Mouse (Mus musculus) embryonic facial prominence, embryonic 12.5 days (tissue): ENCODE results near the gene Sufu. TPM values are rescaled to one million over a fixed set of nuclear protein-coding genes. Genes with fewer than 3 reads are reported as not detected.

Experiments used
- ATAC-seq: fragments of 200-750 bp; cut with Nextera tagmentation; 2 replicates; pipeline ENCODE4 v1.8.0; 2017; ENCODE audit not compliant: insufficient number of reproducible peaks, insufficient read depth, low FRiP score, low TSS enrichment
- H3K27ac ChIP-seq: fragments of 300-500 bp; sonication (generic); 2 replicates; pipeline ENCODE4 v1.5.1; 2016; ENCODE audit warnings: mild to moderate bottlenecking
- H3K27me3 ChIP-seq: fragments of 300-500 bp; sonication (generic); 2 replicates; pipeline ENCODE4 v1.6.1; 2016; ENCODE audit warnings: mild to moderate bottlenecking, moderate library complexity
- H3K36me3 ChIP-seq: fragments of 300-500 bp; sonication (generic); 2 replicates; pipeline ENCODE4 v1.6.1; 2016; ENCODE audit warnings: mild to moderate bottlenecking
- H3K4me1 ChIP-seq: fragments of 300-500 bp; sonication (generic); 2 replicates; pipeline ENCODE4 v1.6.1; 2016
- H3K4me2 ChIP-seq: fragments of 300-500 bp; sonication (generic); replicated peaks from 2 replicates; pipeline ENCODE4 v1.6.1; 2016; ENCODE audit warnings: mild to moderate bottlenecking, moderate library complexity
- H3K4me3 ChIP-seq: fragments of 300-500 bp; sonication (generic); 2 replicates; pipeline ENCODE4 v1.5.1; 2016; ENCODE audit warnings: mild to moderate bottlenecking
- H3K9ac ChIP-seq: fragments of 300-500 bp; sonication (generic); 2 replicates; pipeline ENCODE4 v1.6.1; 2016; ENCODE audit warnings: mild to moderate bottlenecking, moderate library complexity
- H3K9me3 ChIP-seq: fragments of 300-500 bp; sonication (generic); 2 replicates; pipeline ENCODE4 v1.6.1; 2016; ENCODE audit warnings: mild to moderate bottlenecking, moderate library complexity
- WGBS: fragments of 180-500 bp; shearing (Covaris S2); methylation state at CpG from one replicate; pipeline ENCODE4 v1.1.7; 2016; 5-methylcytosine and 5-hydroxymethylcytosine counted together
- polyA plus RNA-seq: library from polyadenylated mRNA; unstranded; fragments of >200 nt; fragmentation: Nextera tagmentation; extraction: Ambion mirVana; gene quantifications from 2 replicates; pipeline ENCODE4 v1.2.1, GENCODE M21; 2016

Sufu gene
- polyA plus RNA-seq, 1 experiment from 2014 or later = 47.6 TPM

DNA sequence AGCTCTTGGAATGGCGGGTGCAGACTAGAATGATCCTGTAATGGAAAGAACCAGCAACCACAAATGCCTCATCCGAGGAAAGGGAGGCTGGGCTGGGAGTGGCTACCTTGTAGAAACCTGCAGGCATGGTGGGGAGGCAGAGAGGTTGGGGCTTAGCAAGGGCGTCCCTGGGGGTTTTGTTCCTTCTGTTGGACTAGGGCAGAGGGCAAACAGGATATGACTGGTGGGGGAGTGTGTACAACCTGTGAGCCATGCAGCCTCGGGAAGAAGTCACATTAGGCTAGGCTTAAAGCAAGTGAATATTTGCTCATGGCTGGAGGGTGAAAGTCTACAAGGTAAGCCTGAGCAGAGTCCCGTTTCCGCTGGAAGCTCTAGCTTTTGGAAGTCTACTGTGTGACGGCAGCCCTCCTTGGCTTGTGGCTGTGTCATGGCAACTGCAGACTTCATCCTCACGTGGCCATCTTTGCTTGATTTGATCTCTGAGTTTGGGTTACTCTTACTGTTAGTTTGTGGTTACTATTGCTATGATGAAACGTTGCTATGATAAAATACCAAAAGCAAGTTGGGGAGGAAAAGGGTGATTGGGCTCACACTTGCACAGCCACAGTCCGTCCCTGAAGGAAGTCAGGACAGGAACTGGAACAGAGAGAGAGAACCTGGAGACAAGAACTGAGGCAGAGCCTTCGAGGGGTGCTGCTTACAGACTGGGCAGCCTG lies 33.2 kb upstream of the Sufu start:
- Histone ChIP-seq H3K36me3 (no peaks in the 10 kb centered on the region), H3K4me2 (no peak overlapping the region), H3K27ac (no peak overlapping the region), H3K9ac (no peak overlapping the region), H3K9me3 (no peaks in the 10 kb centered on the region), H3K4me3 (no peak overlapping the region), H3K4me1 (no peaks in the 10 kb centered on the region), H3K27me3 (peaks cover 3% of the 10 kb centered on the region)
- 80% methylated on average over 11 of the region's 11 CpGs for WGBS
- ATAC-seq = no peak

DNA sequence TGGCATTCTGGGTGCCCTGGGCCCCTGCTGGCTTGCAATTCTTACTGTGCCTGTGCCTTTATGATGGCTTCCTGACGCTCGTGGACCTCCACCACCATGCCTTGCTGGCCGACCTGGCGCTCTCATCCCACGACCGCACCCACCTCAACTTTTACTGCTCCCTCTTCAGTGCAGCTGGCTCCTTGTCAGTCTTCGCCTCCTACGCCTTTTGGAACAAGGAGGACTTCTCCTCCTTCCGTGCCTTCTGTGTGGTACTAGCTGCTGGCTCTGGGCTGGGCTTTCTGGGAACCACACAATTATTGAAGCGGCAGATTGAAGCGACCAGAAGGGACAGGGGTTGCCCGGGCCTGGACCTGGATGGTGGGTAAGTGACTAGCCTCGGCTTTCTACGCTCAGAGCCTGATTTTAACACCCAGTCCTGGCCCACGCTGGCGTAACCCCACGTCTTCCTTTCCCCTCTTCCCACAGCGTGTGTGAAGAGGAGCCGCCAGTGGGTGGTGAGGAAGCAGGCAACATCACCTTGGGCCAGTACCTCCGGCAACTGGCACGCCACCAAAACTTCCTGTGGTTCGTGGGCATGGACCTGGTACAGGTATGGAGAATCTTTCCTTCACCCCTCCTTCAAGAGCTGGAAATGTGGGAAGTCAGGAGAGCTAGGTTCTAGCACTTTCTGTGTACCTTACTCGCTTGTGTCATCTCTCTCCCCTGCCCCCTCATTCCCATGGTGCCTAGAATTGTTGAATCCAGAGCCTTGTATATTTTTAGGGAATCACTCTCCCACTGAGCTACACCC lies 28.7 kb upstream of the Sufu start:
- Histone ChIP-seq H3K36me3 (no peaks in the 10 kb centered on the region), H3K27ac (no peak overlapping the region), H3K9ac (no peak overlapping the region), H3K9me3 (no peaks in the 10 kb centered on the region), H3K27me3 (no peaks in the 10 kb centered on the region), H3K4me3 (no peak overlapping the region), H3K4me2 (no peak overlapping the region), H3K4me1 (no peaks in the 10 kb centered on the region)
- no peak for ATAC-seq
- WGBS = 87% methylated on average over 23 of the region's 23 CpGs

DNA sequence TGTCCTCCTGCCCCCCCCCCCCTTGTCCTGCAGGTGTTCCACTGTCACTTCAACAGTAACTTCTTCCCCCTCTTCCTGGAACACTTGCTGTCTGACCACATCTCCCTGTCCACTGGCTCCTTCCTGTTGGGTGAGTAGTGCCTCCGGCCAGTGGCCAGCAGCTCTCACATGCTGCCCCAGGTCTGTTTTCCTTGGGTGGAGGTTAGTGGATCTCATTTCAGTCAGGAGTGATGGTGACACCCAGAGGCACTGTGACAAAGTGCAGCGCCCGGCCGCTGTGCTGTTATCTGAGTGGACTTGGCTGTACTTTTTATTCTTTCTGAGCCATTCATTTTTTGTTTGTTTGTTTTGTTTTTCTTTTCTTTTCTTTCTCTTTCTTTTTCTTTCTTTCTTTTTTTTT lies 27.5 kb upstream of the Sufu start:
- no peak overlapping the region for H3K9ac ChIP-seq
- no peaks in the 10 kb centered on the region for H3K9me3 ChIP-seq
- H3K4me3 ChIP-seq = no peak overlapping the region
- H3K4me1 ChIP-seq = no peaks in the 10 kb centered on the region
- no peaks in the 10 kb centered on the region for H3K36me3 ChIP-seq
- ATAC-seq = no peak
- no peak overlapping the region for H3K27ac ChIP-seq
- 26% methylated on average over 4 of the region's 4 CpGs for WGBS
- H3K27me3 ChIP-seq = no peaks in the 10 kb centered on the region
- H3K4me2 ChIP-seq = no peak overlapping the region

DNA sequence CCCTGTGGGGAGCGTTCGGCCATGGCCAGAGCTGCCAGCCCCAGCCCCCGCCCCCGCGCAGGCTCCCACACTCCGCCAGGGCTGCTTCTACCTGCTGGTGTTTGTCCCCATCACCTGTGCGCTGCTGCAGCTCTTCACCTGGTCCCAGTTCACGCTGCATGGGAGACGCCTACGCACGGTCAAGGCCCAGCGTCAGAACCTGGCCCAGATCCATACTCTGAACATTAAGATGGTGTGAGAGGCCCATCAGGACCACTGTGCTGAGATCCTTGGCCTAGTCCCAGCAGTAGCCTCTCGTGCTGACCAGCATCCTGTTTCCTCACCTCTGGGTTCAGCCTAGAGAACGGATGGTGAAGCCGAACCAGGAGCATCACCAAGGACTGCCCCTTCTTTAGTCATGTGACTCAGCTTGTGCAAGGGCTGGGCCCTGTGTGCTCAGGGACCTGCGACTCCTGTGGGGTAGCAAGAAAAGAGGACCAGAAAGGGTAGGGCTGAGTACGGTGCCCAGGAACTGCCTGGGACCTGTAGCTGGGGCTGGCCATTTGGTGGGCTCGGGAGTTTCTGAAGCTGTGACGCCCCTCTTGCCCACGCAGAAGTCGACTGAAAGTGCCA lies 22.1 kb upstream of the Sufu start:
- Histone ChIP-seq H3K27ac (no peak overlapping the region), H3K9me3 (no peaks in the 10 kb centered on the region)
- no peak for ATAC-seq

DNA sequence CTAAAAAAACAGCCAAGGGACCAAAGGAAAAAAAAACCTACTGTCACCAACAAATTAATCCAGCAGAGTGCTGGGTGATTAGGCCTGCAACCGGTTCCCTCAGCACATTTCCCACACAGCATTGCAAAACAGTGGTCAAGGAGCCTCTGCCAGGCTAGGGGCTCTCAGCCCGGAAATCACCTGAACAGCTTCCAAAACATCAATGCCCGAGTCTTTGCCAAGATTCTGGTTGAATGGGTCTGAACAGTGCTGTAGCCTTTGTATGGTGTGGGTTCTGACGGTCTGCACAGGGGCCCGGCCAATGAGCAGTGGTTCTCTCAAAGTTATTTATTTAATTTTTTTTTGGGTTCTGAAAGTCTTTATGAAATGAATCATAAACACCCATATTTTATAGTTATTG lies 21.2 kb upstream of the Sufu start:
- no peaks in the 10 kb centered on the region for H3K9me3 ChIP-seq
- WGBS = 71% methylated on average over 5 of the region's 5 CpGs

More for the DNA sequence above, 22.1 kb upstream of the Sufu start:
- Histone ChIP-seq H3K4me3 (no peak overlapping the region), H3K36me3 (peaks cover 30% of the 10 kb centered on the region), H3K9ac (no peak overlapping the region), H3K27me3 (no peaks in the 10 kb centered on the region), H3K4me1 (no peaks in the 10 kb centered on the region), H3K4me2 (no peak overlapping the region)
- WGBS = 52% methylated on average over 21 of the region's 21 CpGs

GRCm38 (mm10) chr19:46375891-46376290 lies 20.8 kb upstream of the Sufu start:
- H3K4me2 ChIP-seq = no peak overlapping the region
- 49% methylated on average over 4 of the region's 4 CpGs for WGBS

More for the DNA sequence above, 21.2 kb upstream of the Sufu start:
- H3K9ac ChIP-seq = no peak overlapping the region
- H3K4me1 ChIP-seq = no peaks in the 10 kb centered on the region
- H3K4me3 ChIP-seq = no peak overlapping the region
- no peak for ATAC-seq
- H3K27me3 ChIP-seq = no peaks in the 10 kb centered on the region
- H3K4me2 ChIP-seq = no peak overlapping the region
- H3K36me3 ChIP-seq = peaks cover 39% of the 10 kb centered on the region
- no peak overlapping the region for H3K27ac ChIP-seq

GRCm38 (mm10) chr19:46382275-46382674 lies 14.4 kb upstream of the Sufu start:
- peaks cover 88% of the 10 kb centered on the region for H3K36me3 ChIP-seq
- no peaks in the 10 kb centered on the region for H3K27me3 ChIP-seq
- WGBS = 91% methylated on average over 9 of the region's 9 CpGs
- H3K9ac ChIP-seq = no peak overlapping the region
- no peak overlapping the region for H3K4me2 ChIP-seq
- no peaks in the 10 kb centered on the region for H3K9me3 ChIP-seq
- no peak overlapping the region for H3K4me3 ChIP-seq
- H3K27ac ChIP-seq = no peak overlapping the region
- H3K4me1 ChIP-seq = no peaks in the 10 kb centered on the region
- ATAC-seq = no peak

More at GRCm38 (mm10) chr19:46375891-46376290, 20.8 kb upstream of the Sufu start:
- Histone ChIP-seq H3K36me3 (peaks cover 43% of the 10 kb centered on the region), H3K27ac (no peak overlapping the region), H3K9me3 (no peaks in the 10 kb centered on the region), H3K9ac (no peak overlapping the region), H3K4me1 (no peaks in the 10 kb centered on the region), H3K4me3 (no peak overlapping the region), H3K27me3 (no peaks in the 10 kb centered on the region)
- ATAC-seq = no peak

GRCm38 (mm10) chr19:46389872-46390271 lies 6.8 kb upstream of the Sufu start:
- no peak for ATAC-seq
- no peaks in the 10 kb centered on the region for H3K9me3 ChIP-seq
- WGBS = 89% methylated on average over 5 of the region's 5 CpGs
- H3K36me3 ChIP-seq = peaks cover 23% of the 10 kb centered on the region
- H3K9ac ChIP-seq = no peak overlapping the region
- H3K4me1 ChIP-seq = peaks cover 15% of the 10 kb centered on the region
- H3K4me3 ChIP-seq = no peak overlapping the region
- no peak overlapping the region for H3K27ac ChIP-seq
- H3K27me3 ChIP-seq = no peaks in the 10 kb centered on the region
- H3K4me2 ChIP-seq = no peak overlapping the region

- Histone ChIP-seq H3K27ac (no peak overlapping the region), H3K27me3 (no peaks in the 10 kb centered on the region), H3K4me3 (no peak overlapping the region), H3K36me3 (peaks cover 10% of the 10 kb centered on the region), H3K9ac (no peak overlapping the region), H3K4me1 (peaks cover 17% of the 10 kb centered on the region), H3K9me3 (no peaks in the 10 kb centered on the region), H3K4me2 (no peak overlapping the region)
- 57% methylated on average over 4 of the region's 4 CpGs for WGBS
- ATAC-seq = no peak
These were observed 4.7 kb upstream of the Sufu start for GRCm38 (mm10) chr19:46392018-46392417.

- peak overlapping the region; percentile 80 for H3K9ac ChIP-seq
These were observed 2.0 kb upstream of the Sufu start for GRCm38 (mm10) chr19:46394712-46395108.

DNA sequence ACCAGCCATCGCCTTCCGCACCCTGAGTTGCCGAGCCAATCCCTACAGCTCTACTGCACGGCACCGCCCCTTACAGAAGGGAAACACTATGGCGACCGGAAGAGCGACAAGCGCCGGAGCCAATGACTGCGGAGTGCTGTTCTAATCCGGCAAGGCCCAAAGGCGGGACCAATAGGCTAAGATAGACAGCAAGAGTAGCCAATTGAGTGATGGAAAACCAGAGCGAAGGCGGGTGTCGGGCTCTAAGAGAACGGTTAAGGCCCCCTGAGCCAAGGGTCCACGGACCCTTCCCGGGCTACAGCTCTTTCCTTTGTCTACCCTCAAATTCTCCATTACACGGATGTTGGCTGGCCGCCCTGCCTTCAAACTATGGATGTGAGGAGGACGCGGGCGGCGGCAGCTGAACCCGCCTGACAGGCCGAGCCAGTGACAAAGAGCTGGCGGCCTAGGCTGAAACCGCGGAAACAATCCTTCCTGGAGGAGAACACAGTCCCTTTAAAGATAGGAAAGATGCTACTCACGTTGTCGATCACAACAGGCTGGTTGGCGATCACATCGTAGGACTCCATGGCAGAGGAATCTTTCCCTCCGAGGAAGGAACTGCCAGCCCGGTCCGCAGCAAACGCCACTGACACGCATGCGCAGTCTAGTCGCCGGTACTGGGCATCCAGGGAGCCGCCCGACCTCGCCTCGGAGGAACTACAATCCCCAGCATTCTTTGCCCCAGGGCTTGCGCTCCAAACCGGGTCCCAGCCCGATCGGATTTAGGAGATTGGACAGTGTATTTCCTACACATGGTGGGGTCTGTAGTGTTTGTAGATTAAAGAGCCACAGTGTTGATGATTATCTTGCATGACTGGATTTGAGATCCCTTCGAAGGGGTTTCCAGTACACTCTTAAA lies 1.3 kb upstream of the Sufu start, which contains the start of gene Actr1a:
Gene Actr1a (minus strand): TSS at position 640 of the 901 bp plus-strand sequence.
- H3K9me3 ChIP-seq = no peaks in the 10 kb centered on the region
- no peaks in the 10 kb centered on the region for H3K36me3 ChIP-seq
- peak within 1 kb of the TSS; percentile 69 for H3K27ac ChIP-seq
- peaks cover 43% of the 10 kb centered on the region for H3K4me1 ChIP-seq
- H3K4me2 ChIP-seq = peak within 1 kb of the TSS; percentile 88
- peak; percentile 94 for ATAC-seq
- H3K9ac ChIP-seq = peak within 1 kb of the TSS; percentile 80
- no peaks in the 10 kb centered on the region for H3K27me3 ChIP-seq
- H3K4me3 ChIP-seq = peak within 1 kb of the TSS; percentile 79
- under 1% methylated on average over 51 of the region's 51 CpGs for WGBS

More at GRCm38 (mm10) chr19:46394712-46395108, 2.0 kb upstream of the Sufu start:
- Histone ChIP-seq H3K27ac (no peak overlapping the region), H3K4me2 (peak overlapping the region; percentile 88), H3K36me3 (no peaks in the 10 kb centered on the region), H3K4me3 (peak overlapping the region; percentile 79), H3K4me1 (peaks cover 38% of the 10 kb centered on the region), H3K27me3 (no peaks in the 10 kb centered on the region), H3K9me3 (no peaks in the 10 kb centered on the region)
- 6% methylated on average over 10 of the region's 10 CpGs for WGBS
- ATAC-seq = no peak
